In genomic region chr15:79440223-79440622, GRCm38 (mm10) we compare ENCODE assay signal across 8 mouse cellular contexts. TPM values are rescaled to one million over a fixed set of nuclear protein-coding genes. Genes with fewer than 3 reads are reported as not detected.
DNase-seq lines count a peak whose midpoint lies in the region; ATAC-seq and TF ChIP-seq lines count a peak whose summit lies in the region.

No protein-coding gene starts in this region.

- ATAC-seq in lung, postnatal 0 days = no peak

- 86% methylated on average over 4 of the region's 4 CpGs for WGBS in forebrain, embryonic 10.5 days
- WGBS in lung, postnatal 0 days = 35% methylated on average over 4 of the region's 4 CpGs

- peak; percentile 58 for DNase-seq in urinary bladder, postnatal 14 days (ENCODE audit: low spot score)
- no peak for DNase-seq in urinary bladder, postnatal 25 days (ENCODE audit: low spot score)
- no peak for DNase-seq in forebrain, embryonic 10.5 days (ENCODE audit: extremely low spot score, low spot score)
- DNase-seq in heart, postnatal 10 days = peak; percentile 79 to 82
- peak; percentile 57 to 60 for DNase-seq in kidney, postnatal 4 days
- peak; percentile 37 for DNase-seq in lung, postnatal 0 days (ENCODE audit: low spot score)
- peak; percentile 82 to 85 for DNase-seq in right cerebral cortex, postnatal 10 days (ENCODE audit: low spot score in 2 of 2)
- no peak for DNase-seq in urinary bladder, adult 2 months (ENCODE audit: low spot score)

- H3K4me2 ChIP-seq in lung, postnatal 0 days (replicated peaks; ENCODE audit: low read depth, low read length) = peak overlapping the region; percentile 81

- TF ChIP-seq EP300 in lung, postnatal 0 days (IDR thresholded peaks at IDR 0.05) = no peak

- H3K9ac ChIP-seq in lung, postnatal 0 days (replicated peaks; ENCODE audit: low read depth) = peak overlapping the region; percentile 96; the same call in 1 of the 2 replicates

- TF ChIP-seq CTCF in lung, postnatal 0 days (IDR thresholded peaks at IDR 0.05) = no peak

- peaks cover 46% of the 10 kb centered on the region for H3K36me3 ChIP-seq in forebrain, embryonic 10.5 days (replicated peaks)
- H3K36me3 ChIP-seq in lung, postnatal 0 days (ENCODE audit: insufficient read depth, low read length) = 0 out of 2 replicates have a peak, but pooled peaks cover 5% of the 10 kb centered on the region

- 0 out of 2 replicates have a peak, but pooled peaks cover 7% of the 10 kb centered on the region for H3K27me3 ChIP-seq in forebrain, embryonic 10.5 days (ENCODE audit: poor library complexity, severe bottlenecking)
- H3K27me3 ChIP-seq in lung, postnatal 0 days (replicated peaks; ENCODE audit: insufficient read depth, low read length) = no peaks in the 10 kb centered on the region

- intact Hi-C loops in heart, postnatal 10 days (cut with DNase I) = no loop called here

- no peaks in the 10 kb centered on the region for H3K9me3 ChIP-seq in forebrain, embryonic 10.5 days
- no peaks in the 10 kb centered on the region for H3K9me3 ChIP-seq in lung, postnatal 0 days (ENCODE audit: low read length)

- peaks cover 87% of the 10 kb centered on the region for H3K4me1 ChIP-seq in forebrain, embryonic 10.5 days
- peaks cover 43% of the 10 kb centered on the region for H3K4me1 ChIP-seq in lung, postnatal 0 days (ENCODE audit: insufficient read depth, low read depth, low read length)

- peak overlapping the region; percentile 100 for H3K27ac ChIP-seq in forebrain, embryonic 10.5 days
- H3K27ac ChIP-seq in lung, postnatal 0 days (ENCODE audit: low read length) = peak overlapping the region; percentile 98; the same call in 1 of the 2 replicates

- peak overlapping the region; percentile 96 for H3K4me3 ChIP-seq in forebrain, embryonic 10.5 days
- H3K4me3 ChIP-seq in lung, postnatal 0 days (ENCODE audit: low read depth, low read length) = peak overlapping the region; percentile 91

RNA-seq across cellular contexts. Expression of gene Csnk1e, which starts 15.1 kb away (rescaled TPM):
- 117 and 123 TPM in 2 replicates for polyA plus RNA-seq in forebrain, embryonic 10.5 days (2016; fragmentation: Nextera tagmentation; extraction: Ambion mirVana)
- total RNA-seq in heart, postnatal 10 days (2021) = 10 to 100 TPM; 79.6 to 81.4 TPM
- 67.2 and 72.4 TPM in 2 replicates for polyA plus RNA-seq in lung, postnatal 0 days (2015; fragmentation: Nextera tagmentation; extraction: Ambion mirVana)
- polyA plus RNA-seq in urinary bladder, adult 2 months (2012; rRNA removed) = 76.7 and 90.3 TPM in 2 replicates

RNA-seq across cellular contexts. Expression of gene Tmem184b, which starts 36.9 kb away (rescaled TPM):
- polyA plus RNA-seq in forebrain, embryonic 10.5 days (2016; fragmentation: Nextera tagmentation; extraction: Ambion mirVana) = 50.0 and 56.1 TPM in 2 replicates
- 10 to 100 TPM; 59.2 to 67.8 TPM for total RNA-seq in heart, postnatal 10 days (2021)
- polyA plus RNA-seq in lung, postnatal 0 days (2015; fragmentation: Nextera tagmentation; extraction: Ambion mirVana) = 55.3 and 56.7 TPM in 2 replicates
- 51.5 and 68.3 TPM in 2 replicates for polyA plus RNA-seq in urinary bladder, adult 2 months (2012; rRNA removed)

Comparison
In these comparisons a context has a peak if more than half of its experiments do, and no peak if none do; other contexts are left out.
1. DNase-seq: peak in urinary bladder, postnatal 14 days (single experiment), heart, postnatal 10 days (2 of 2), kidney, postnatal 4 days (2 of 2), lung, postnatal 0 days (single experiment) and right cerebral cortex, postnatal 10 days (2 of 2); none in urinary bladder, postnatal 25 days (single experiment), forebrain, embryonic 10.5 days (single experiment) and urinary bladder, adult 2 months (single experiment).